ENCODE assay signal across 13 mouse cellular contexts in genomic region chr3:121645447-121645846, GRCm38 (mm10). TPM values are rescaled to one million over a fixed set of nuclear protein-coding genes. Genes with fewer than 3 reads are reported as not detected.
DNase-seq lines count a peak whose midpoint lies in the region; ATAC-seq lines count a peak whose summit lies in the region.
"Had no signal": no experiment of that assay in that cellular context is flagged by ENCODE, and none has a peak within 500 bp of the region (broad histone marks: within the 10 kb centered on the region; RNA-seq: fewer than 3 reads in every experiment).

No protein-coding gene starts in this region.

- H3K27me3 ChIP-seq in hindbrain, embryonic 10.5 days (ENCODE audit: insufficient read depth, poor library complexity, severe bottlenecking), result no peaks in the 10 kb centered on the region
- H3K27me3 ChIP-seq in hindbrain, embryonic 12.5 days, result no peaks in the 10 kb centered on the region
- H3K27me3 ChIP-seq in kidney, embryonic 15.5 days, result no peaks in the 10 kb centered on the region
- H3K27me3 ChIP-seq: embryonic facial prominence, embryonic 12.5 days; forebrain, embryonic 15.5 days; liver, embryonic 13.5 days had no signal

- H3K4me1 ChIP-seq in hindbrain, embryonic 10.5 days (replicated peaks), result peaks cover 43% of the 10 kb centered on the region
- peaks cover 7% of the 10 kb centered on the region; the same call in 1 of the 2 replicates for H3K4me1 ChIP-seq in hindbrain, embryonic 12.5 days
- peaks cover 37% of the 10 kb centered on the region for H3K4me1 ChIP-seq in kidney, embryonic 15.5 days
- H3K4me1 ChIP-seq: forebrain, embryonic 15.5 days had no signal

- no peaks in the 10 kb centered on the region for H3K36me3 ChIP-seq in hindbrain, embryonic 10.5 days
- H3K36me3 ChIP-seq in hindbrain, embryonic 12.5 days, result no peaks in the 10 kb centered on the region
- no peaks in the 10 kb centered on the region for H3K36me3 ChIP-seq in kidney, embryonic 15.5 days
- H3K36me3 ChIP-seq: embryonic facial prominence, embryonic 12.5 days; forebrain, embryonic 15.5 days; liver, embryonic 13.5 days had no signal

- no peak for ATAC-seq in hindbrain, embryonic 12.5 days (ENCODE audit: low FRiP score)
- ATAC-seq in kidney, embryonic 15.5 days (replicated peaks; ENCODE audit: low FRiP score), result no peak
- ATAC-seq: forebrain, embryonic 15.5 days had no signal

- intact Hi-C loops in heart, postnatal 14 days (cut with DNase I), result no loop called here

- H3K27ac ChIP-seq in hindbrain, embryonic 10.5 days, result peak overlapping the region; percentile 71
- no peak overlapping the region for H3K27ac ChIP-seq in hindbrain, embryonic 12.5 days
- H3K27ac ChIP-seq in kidney, embryonic 15.5 days, result peak overlapping the region; percentile 92
- H3K27ac ChIP-seq: embryonic facial prominence, embryonic 12.5 days; forebrain, embryonic 15.5 days; liver, embryonic 13.5 days had no signal

- DNase-seq in hindbrain, embryonic 10.5 days (ENCODE audit: low spot score), result peak; percentile 66
- peak; percentile 75 for DNase-seq in embryo, embryonic 10.5 days (ENCODE audit: low spot score)
- peak; percentile 32 to 59 for DNase-seq in lung, postnatal 4 days
- no peak for DNase-seq in layer of hippocampus, postnatal 36 days
- no peak for DNase-seq in heart, postnatal 14 days
- no peak for DNase-seq in testis, postnatal 10 days (ENCODE audit: low spot score)
- DNase-seq: liver, embryonic 13.5 days had no signal

- WGBS in hindbrain, embryonic 10.5 days, result 29% methylated on average over 7 of the region's 7 CpGs
- WGBS in hindbrain, embryonic 12.5 days, result 27% methylated on average over 7 of the region's 7 CpGs
- 74% methylated on average over 7 of the region's 7 CpGs for WGBS in kidney, embryonic 15.5 days

- H3K4me3 ChIP-seq in hindbrain, embryonic 10.5 days, result no peak overlapping the region
- H3K4me3 ChIP-seq in hindbrain, embryonic 12.5 days, result no peak overlapping the region
- no peak overlapping the region for H3K4me3 ChIP-seq in kidney, embryonic 15.5 days (replicated peaks)
- H3K4me3 ChIP-seq: embryonic facial prominence, embryonic 12.5 days; forebrain, embryonic 15.5 days; liver, embryonic 13.5 days had no signal

- H3K9ac ChIP-seq in hindbrain, embryonic 12.5 days, result no peak overlapping the region
- no peak overlapping the region for H3K9ac ChIP-seq in kidney, embryonic 15.5 days
- H3K9ac ChIP-seq: embryonic facial prominence, embryonic 12.5 days; forebrain, embryonic 15.5 days; liver, embryonic 13.5 days had no signal

- no peaks in the 10 kb centered on the region for H3K9me3 ChIP-seq in hindbrain, embryonic 10.5 days
- no peaks in the 10 kb centered on the region for H3K9me3 ChIP-seq in hindbrain, embryonic 12.5 days (replicated peaks)
- no peaks in the 10 kb centered on the region for H3K9me3 ChIP-seq in kidney, embryonic 15.5 days (replicated peaks)
- H3K9me3 ChIP-seq: embryonic facial prominence, embryonic 12.5 days; forebrain, embryonic 15.5 days; liver, embryonic 13.5 days had no signal

- no peak overlapping the region for H3K4me2 ChIP-seq in hindbrain, embryonic 12.5 days (replicated peaks)
- no peak overlapping the region for H3K4me2 ChIP-seq in kidney, embryonic 15.5 days
- H3K4me2 ChIP-seq: embryonic facial prominence, embryonic 12.5 days; forebrain, embryonic 15.5 days; heart, embryonic 11.5 days; liver, embryonic 13.5 days had no signal

RNA-seq across cellular contexts. Expression of gene 4930432M17Rik, which starts 25.1 kb away (rescaled TPM):
- not detected in 2 replicates for polyA plus RNA-seq in hindbrain, embryonic 10.5 days (2016; fragmentation: Nextera tagmentation; extraction: Ambion mirVana)
- not detected in 2 replicates for polyA plus RNA-seq in hindbrain, embryonic 12.5 days (2016; fragmentation: Nextera tagmentation; extraction: Ambion mirVana)
- not detected in 2 replicates for polyA plus RNA-seq in kidney, embryonic 15.5 days (2015; fragmentation: Nextera tagmentation; extraction: Ambion mirVana)
- not detected for total RNA-seq in layer of hippocampus, postnatal 36 days (2021)
- not detected for total RNA-seq in heart, postnatal 14 days (2021)
- total RNA-seq: monocyte, adult 5-6 weeks had no signal
- polyA plus RNA-seq: embryonic facial prominence, embryonic 12.5 days; forebrain, embryonic 15.5 days; heart, embryonic 11.5 days; liver, embryonic 13.5 days had no signal

Comparison
In these comparisons a context has a peak if more than half of its experiments do, and no peak if none do; other contexts are left out.
1. DNase-seq: peak in hindbrain, embryonic 10.5 days (single experiment), embryo, embryonic 10.5 days (single experiment) and lung, postnatal 4 days (2 of 2); none in layer of hippocampus, postnatal 36 days (0 of 2), heart, postnatal 14 days (0 of 2) and testis, postnatal 10 days (single experiment).